Mouse (Mus musculus) lung, postnatal 4 days (tissue): ENCODE measurements around the gene Nmb.
"Not testable (repeated sequence)": the region's sequence is repeated elsewhere in the genome, so short reads cannot be mapped to it uniquely, and the experiment has no call there.

Source experiments
- DNase-seq, 2 experiments: peaks; one replicate each; pipeline ENCODE4 v3.0.0; 2021

Gene Nmb

DNA sequence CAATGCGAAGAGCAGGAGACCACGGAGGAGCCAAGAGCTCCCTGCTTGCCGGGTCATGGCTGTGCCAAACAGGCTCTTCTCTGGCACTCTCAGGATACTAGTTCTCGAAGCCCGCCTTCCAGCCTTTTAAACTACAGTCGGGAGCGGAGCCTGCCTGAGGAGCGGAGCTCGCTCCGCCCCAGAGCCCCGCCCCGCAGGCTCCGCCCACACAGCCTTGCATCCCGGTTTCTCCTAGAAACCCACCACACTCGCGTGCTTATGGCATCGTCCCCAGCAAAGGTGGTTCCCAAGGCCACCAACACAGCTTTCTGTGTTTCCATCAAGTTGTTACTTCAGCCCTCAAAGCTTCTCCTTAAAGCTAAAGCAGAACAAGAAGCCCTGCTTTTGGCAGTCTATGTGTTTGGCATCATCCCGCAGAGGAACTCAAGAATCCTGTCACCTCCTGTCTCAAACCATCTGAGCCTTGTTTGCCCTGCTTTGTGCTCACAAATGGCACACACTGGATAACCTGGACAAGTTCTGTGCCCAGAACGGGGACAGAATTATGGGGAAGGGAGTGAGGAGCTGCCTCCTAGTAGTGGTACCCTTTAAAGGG, at the start of gene Nmb:
Gene Nmb (minus strand): TSS at position 156 of the 595 bp plus-strand sequence.
- peak; percentile 78 to 80 for DNase-seq

DNA sequence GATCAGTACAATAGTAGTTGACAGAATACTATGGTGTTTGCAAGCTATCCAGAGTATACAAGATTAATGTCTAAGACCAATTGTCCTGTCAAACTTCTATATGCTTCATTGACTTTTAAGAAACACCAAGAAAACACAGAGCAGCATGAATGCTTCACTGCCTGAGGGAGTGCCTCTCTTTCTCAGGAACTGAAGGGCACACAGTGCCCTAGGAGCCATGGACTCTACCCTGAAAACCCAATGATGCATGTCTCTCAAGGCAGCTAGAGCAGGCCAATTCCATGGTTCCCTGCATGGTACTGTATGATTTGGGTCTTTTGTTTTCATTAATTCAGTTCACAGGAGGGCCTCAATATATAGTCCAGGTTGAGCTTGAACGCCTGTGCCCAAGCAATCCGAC, 49.4 kb upstream of the Nmb start:
- DNase-seq, result no peak

DNA sequence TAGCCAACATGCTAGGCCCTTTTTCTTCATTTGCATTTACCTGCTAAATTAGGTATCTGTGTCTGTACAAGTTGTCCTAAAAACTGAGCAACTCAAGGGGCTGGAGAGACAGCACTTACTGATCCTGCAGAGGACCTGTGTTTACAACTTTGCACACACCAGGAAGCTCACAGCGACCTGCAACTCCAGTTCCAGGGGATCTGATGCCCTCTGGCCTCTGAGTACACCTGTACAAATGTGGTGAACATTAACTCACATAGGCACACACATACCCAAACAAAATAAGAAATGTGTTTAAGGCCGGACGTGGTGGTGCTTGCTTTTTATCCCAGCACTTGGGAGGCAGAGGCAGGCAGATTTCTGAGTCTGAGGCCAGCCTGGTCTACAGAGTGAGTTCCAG, 47.3 kb upstream of the Nmb start:
- no peak for DNase-seq

DNA sequence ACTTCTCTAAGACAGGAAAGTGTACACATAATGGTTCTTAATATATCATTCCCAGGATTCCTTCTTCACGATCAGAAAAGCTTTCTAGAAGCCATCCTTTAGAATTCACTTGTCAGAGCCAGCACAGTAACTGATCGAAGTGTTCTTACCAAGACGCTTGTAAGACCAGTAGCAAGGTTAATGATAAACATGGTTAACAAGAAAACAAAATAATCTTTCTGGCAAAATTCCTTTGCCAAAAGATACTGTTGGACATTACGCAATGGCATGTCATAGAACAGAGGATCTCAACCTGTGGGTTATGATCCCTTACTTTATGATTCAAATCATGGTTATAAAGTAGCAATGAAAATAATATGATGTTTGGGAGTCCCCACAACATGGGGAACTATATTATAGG, 46.6 kb upstream of the Nmb start:
- DNase-seq, result no peak

DNA sequence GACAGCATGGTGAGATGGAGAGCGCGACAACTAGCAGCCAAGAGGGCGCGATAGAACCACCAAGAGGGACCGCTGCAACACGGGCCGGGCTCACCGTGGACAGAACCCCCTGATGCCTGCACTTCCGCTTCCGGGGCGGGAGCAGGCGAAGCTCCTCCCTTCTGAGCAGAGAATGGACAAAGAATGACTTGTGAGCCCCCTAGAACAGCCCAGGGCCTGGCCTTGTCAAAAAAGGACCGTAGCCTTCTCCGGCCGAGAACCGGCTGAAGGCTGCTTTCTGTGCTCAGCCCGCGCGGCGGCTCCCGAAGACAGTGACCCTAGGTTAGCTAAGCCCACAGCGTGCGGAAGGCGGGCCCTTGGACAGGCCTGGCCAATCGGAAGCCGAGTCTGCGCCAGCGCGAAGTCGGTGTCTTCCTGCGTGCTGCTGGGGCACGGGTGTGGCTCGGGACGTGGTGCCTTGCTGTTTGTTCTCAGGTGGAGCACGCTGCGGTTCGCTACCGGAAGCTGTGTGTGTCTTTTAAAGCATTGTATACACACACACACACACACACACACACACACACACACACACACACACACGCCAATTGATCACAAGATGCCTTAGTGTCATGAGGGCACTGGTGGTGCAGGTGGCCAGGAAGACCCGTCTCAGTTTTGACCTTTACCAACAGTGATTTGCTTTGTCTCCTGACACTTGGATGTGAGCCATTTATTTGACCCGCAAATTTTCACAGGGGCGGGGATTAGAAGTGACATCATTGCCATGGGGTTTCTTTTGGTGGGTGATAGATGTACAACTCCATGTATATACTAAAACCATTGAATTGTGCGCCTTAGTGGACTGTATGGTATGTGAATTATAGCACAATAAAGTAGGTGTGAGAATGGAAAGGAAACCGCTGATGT, 42.8 kb upstream of the Nmb start, which contains the start of gene Sec11a:
Gene Sec11a (minus strand): TSS at position 336 of the 906 bp plus-strand sequence.
- DNase-seq, result peak; percentile 95 to 96

DNA sequence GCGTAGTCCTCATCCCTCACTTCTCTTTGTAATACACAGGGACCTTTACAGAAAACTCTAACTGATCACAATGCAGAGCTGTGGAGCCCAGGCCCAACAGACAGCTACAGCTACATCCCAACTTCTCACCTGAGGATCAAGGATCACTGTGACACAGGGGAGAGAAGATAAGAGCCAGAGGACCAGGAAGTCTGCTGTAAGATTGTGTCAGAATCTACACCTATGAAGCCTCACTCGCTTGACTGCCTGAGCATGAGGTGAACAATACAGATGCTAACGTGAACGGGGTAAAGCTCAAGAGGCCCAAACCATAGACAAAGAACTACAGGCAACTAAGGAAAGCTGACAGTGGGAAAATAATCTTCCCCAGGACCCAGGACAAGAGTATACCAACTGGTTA, 34.9 kb upstream of the Nmb start:
- DNase-seq, result no peak

DNA sequence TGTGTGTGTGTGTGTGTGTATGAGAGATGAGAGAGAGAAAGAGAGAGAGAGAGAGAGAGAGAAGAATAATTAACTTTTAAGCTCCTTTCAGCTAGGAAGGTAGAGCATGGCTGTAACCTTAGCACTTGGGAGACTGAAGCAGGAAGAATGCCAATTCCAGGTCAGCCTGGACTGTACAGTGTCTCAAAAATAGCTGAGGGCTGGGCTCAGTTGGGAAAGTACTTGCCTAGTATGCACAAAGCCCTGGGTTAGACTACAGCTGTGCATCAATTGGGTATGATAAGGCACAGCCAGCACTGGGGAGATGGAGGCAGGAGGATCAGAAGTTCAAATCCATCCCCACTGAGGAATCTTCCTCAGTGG, 32.4 kb upstream of the Nmb start:
- not testable (repeated sequence) for DNase-seq

DNA sequence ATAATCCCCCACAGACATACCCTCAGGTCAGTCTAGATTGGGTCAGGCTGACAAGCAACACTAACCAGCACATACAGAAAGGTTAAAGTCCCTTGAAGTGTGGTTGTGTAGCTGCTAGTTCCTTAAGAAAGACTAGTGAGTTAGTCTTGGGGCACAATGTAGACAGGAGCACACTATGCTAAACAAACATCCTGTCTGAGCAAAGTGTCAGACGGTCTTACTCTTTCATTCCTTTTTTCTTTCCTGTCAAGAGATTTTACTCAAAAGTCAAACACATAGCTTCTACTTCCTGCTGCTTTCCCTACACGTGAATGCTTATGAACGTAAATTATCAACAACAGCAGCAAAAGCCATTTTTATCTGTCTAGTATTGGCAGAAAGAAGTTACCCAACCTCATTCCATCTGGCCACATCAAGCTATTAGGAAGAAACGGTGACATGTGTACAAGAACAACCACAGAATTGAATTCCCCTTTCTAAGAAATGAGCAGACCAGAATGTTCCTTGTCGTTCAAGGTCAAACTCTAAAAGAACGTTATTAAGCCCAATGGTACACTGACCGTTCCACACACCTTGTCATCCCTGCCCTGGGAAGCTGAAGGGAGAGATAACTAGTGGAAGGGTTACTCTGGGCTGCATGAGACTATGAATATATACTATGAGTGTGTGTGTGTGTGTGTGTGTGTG, 31.9 kb upstream of the Nmb start:
- not testable (repeated sequence) for DNase-seq

DNA sequence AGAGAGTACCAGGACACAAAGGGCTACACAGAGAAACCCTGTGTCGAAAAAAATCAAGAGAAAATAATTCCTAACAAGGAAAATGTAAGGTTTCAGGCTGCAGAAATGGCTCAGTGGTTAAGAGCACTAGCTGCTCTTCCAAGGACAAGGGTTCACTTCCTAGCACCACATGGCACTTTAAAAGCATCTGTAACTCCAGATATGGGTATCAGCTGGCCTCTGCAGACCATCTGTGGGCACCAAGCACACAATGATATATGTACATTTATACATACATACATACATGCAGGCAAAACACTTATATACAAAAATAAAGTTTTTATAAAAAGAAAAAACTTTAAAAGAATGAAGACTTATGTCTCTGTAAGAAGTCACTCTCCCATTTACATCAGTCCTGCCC, 31.0 kb upstream of the Nmb start:
- no peak for DNase-seq

DNA sequence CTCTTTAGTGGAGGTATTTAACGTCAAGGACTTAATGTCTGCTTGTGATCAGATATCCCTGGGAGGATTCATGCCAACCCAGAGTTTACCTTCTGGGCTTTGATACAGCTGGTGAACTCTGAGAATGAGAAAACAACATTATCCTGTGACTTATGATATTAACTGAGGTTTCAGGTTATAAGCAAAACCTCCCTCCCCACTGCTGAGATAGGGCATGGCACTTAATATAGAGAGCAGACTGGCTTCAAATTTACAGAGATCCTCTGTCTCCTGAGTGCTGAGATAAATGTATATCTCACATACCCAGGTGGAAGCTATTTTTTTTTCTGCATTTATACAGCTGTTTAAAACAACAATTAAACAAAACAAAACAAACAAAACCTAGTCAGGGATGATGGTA, 27.9 kb upstream of the Nmb start:
- DNase-seq, result no peak

DNA sequence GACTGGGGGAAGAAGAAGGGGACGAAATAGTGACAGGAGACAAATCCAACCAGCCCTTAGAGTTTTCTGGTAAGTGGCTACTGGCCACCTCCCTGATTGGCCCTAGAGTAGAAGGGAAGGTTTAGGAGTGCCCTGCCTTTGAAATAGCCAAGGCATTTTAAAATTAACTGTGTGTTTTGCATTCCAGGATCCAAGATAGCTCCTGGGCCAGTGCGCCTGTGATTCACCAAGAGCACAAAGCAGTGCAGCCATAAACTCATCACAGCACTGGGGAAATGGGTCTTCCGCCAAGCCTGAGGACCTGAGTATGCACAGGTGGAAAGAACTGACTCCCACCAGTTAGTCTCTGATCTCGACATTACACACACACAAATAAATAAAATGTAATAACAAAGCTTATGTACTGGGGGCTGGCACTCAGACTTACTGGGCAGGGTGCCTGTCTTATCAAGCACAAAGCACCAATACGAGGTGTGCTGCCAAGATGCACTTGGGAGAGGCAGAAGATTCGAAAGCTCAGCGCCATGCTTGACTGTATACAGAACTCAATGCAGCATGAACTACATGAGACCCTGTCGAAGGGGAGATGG, 26.8 kb upstream of the Nmb start:
- no peak for DNase-seq

DNA sequence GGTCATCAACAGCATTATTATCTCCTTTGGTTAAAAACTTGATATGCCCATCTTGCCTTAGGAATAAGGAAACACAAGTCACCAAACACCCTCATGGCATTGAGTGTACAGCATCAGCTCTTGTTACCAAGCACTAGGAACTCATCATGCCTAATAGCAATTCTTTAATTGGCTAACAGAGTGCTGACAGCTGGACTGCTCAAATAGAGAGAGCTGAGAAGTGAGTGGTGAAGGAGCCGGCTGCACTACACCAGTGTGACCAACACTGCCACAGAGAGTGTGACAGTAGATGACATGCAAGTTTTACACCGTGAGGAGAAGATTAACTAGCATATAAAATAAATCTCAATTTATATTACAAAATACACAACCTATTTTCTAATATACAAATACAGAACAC, 18.3 kb upstream of the Nmb start:
- DNase-seq, result no peak

DNA sequence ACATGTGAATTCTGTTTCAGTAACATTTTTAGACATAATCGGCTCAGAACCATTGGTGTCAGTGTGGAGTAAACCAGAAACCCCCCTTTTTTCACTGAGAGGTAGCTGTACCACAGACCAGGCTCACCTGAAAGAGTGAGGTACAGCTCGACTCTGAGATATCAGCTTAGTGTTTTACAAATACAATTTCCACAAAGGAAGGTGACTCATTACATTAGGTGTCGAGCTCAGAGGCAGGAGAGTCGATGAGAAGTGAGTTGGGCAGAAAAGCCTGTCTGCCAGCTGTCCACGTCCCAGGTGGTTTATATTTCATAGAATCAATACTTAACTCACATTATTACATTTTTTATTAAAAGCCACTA, 14.8 kb upstream of the Nmb start:
- no peak for DNase-seq

DNA sequence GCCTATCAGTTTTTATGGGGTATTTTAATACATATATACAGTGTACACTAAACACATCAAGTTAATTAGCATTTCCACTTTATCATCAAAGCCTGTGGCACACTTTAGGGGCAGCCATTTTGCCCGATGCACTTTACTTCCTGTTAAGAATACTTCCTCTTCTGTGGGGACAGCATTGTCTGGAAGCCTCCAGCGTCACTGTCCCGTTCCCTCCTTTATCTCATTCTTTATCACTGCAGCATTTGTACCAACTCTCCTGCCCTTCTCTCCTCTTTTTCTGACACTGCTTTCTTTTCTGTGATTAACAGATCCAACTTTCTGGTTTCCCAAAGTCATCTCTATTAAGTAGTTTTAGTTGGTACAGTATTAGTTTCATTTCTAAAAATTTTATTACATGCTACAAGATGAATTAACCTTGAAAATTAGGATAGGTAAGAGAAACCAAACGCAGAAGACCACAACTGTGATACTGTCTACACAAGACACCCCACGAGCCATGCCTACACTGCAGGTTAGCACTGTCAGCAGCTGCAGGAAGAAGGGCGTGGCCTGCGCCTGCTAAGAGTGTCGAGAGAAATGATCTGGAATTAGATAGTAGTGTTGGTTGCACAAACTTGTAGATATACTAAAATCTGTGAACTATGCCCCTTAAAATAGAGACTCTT, 14.2 kb upstream of the Nmb start:
- no peak for DNase-seq

DNA sequence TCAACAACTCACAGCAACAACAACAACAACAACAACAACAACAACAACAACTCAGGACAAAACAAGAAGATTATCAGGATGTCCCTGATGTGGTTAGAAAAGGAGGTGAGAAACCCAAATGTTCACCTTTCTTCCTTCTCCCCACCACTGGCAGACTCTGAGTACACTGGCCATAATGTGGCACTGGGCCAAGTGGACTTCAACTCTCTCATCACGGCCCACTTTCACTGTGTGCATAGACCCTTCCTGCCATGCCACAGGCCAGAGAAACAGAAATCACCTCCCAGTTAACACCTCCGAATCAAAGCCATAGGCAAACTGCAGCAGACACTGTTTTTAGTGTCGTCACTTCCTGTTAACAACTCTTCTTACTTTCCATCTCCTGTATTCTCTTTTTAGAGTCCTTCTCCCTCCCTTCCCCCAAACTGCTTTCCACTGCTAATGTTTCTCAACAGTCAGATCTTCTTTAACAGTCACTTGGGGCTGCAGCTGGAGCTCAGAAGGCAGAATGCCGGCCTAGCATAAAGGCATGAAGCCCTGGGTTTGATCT, 13.1 kb upstream of the Nmb start:
- no peak for DNase-seq

DNA sequence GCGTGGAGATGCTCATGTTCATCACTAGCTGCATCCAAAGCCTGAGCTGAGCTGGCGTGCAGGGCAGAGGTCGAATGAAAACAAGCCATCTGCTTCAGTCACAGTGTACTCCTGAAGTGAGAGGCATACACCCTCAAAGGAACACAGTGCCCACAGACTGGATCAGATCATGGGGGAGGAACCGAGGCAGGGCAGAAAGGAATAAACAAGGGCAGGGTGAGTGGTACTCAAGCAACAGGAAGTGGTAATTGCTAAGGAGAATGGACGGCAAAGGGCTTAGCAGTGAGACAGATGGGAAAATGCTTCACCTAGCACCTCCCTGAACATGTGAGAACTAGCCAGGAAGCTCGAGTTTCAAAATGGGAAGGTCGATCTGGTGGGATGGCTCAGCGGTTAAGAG, 7.6 kb upstream of the Nmb start:
- no peak for DNase-seq

DNA sequence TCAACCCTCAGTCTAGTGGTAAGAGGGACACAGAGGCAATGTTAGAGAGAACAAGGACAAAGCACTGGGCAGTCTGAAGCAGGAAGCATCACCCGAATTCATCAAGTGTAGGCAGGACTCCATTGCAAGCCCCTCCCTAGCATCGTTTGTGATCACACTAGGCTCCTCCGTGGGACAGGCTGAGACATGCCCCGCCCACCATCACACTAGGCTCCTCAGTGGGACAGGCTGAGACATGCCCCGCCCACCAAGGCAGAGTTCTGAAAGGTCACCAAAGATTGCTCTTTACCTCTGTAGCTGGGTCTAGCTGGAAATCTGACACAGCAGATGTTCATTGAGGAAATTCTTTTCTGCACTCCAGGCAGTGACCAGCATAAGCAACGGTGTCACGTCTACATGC, 6.2 kb upstream of the Nmb start:
- no peak for DNase-seq

DNA sequence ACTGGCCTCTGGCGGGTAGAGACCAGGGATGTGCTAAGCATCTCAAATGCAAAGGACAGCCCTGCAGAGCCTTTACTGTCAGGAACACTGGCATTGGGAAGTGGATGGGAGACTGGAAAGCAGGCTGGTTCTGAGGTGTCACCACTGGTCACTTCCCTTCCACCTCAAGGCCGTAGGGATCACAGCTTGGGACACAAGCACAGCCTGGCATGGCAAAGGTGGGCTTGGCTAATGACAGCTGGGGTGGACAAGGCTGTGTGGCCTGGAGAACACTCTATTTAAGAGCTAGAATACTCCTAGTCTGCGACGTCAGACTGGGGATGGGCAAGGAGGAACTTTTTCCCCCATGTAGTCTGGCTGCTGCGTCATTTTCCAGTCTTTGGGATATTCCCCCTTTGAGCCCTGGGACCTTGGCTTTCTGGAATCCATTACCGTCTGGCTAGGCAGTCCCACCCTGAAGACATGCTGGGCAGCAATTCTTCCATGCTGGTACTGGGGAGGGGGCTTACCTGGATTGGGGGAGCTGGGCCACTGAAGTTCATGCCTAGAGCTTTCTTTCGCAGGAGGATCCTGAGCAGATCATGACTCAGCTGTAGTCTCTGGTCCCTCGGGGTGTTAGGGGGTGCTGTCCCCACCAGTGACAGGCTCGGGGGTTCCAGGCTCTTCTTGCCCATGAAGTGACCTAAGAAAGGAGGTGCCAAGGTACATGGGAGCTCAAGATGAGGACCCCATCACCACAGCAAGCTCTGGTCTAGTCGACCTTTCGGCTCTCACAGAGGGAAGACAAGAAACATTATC, 1.1 kb downstream of the Nmb start:
- DNase-seq, result no peak

DNA sequence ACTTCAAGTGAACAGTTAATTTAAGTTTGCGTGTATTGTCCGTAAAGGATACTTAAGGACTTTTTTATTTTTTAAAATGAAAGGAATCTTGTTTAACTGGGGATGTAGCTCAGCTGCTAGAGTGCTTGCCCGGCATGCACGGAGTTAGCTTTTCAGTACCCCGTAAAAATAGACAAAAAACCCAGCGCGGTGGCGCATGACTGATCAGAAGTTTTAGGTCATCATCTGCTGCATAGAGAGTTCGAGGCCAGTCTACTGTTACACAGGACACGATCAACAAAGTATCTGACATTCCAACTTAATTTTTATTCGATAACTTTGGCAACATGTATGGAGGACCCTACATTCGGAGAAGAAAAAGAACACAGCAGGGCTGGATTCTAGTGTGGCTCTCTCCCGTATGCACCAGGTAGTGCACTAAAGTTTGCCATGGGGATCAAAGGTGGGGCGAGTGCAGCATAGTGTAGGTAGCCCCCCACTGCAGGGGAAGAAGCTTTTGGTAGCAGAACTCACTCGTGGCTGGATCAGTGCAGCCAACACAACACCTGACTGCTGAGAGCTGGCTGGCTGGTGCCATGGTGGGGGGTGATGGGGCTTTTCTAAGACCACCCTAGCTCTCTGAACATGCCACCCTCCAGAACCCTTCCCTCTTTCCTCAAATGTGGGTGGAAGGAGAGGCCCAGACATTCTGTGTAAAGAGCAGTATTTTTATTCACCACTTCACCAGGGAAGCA, 3.2 kb downstream of the Nmb start:
- DNase-seq, result no peak

DNA sequence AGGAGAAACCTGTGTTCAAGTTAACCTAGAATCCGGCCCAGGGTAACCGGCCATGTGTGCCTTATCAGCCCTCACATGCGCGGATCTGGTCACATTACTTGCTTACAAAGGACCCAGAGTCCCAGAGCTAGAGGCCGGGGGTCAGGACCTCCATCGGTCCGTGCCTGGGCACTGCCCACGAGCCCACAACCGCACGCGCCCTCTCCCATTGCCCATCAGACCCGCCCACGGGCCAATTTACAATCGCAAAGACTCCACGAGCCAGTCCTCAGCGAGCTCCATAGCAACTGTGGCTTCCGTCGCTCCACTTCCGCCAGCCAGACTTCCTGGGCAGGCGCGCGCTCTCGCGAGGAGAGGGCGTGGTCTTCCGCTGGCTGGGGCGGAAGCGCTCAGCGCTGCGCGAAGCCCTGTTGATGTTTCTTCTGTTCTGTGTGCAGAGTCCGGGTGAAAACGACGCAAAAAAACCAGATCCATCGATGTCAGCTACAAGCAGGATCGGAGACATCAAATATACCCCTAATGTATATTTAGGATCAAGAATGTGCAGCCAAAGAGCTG, 3.9 kb downstream of the Nmb start, which contains the start of gene Wdr73:
Gene Wdr73 (minus strand): TSS at position 326 of the 558 bp plus-strand sequence.
- peak; percentile 94 to 96 for DNase-seq

DNA sequence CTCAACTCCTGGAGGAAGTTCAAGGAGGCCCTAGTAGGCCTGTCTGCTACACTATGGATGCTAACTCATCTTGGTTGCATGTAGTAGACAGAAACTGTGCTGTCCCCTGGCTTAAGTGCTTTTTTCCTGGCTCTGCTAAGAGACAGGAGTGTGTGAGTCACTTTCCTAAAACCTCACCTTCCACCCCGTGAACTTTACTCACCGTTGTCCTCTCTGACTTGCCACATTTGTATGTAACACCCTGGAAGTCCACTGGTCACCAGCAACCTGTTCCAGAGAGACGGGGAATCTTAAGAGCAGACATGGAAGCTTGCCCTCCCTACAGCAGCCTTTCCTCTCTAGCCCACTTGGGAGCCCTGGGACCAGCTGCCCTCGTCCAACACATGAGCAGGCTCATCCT, 7.2 kb downstream of the Nmb start:
- no peak for DNase-seq
